Mouse (Mus musculus): ENCODE results near the gene Asprv1. TPM values are rescaled to one million over a fixed set of nuclear protein-coding genes. Genes with fewer than 3 reads are reported as not detected.
A peak's percentile ranks its signal among the peaks of the same experiment; 100 is the strongest.

Asprv1 gene
- polyA plus RNA-seq, 1 experiment, result 0.75 TPM

DNA sequence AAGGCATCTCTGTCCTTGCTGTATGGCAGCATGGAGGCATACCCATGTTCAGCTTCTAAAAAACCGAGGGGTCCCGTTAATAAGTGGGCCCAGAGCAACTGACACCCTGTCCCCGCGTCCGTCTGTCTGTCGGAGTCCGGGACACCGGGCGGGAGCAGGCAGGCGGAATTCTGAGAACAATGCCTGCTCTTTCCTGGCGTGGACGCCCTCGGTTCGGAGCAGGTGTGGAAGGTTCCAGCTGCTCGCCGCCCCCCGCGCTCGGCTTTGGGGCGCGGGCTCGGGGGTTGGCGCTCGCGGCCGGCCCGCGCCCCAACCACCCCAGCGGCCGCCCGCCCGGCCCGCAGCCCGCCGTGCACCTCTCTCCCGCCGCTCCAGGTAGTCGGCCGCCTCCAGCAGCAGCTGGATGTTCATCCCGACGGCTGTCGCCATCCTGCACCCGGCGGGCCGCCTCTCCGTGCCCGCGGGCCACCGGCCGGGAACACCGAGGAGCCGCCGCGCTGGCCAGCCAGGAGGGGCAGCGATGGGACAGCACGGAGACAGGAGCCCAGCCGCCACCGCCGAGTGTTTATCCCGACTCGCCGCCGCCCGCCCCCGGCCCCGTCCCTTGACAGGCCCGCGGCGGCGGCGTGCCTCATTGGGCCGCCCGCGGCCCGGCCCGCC lies 40.7 kb downstream of the Asprv1 start, which contains the start of gene Mxd1:
TSS of gene Mxd1 (minus strand) at position 582 of the 660 bp plus-strand sequence.
- peak within 1 kb of the TSS; percentile 96 for H3K27ac ChIP-seq (ENCODE audit: control insufficient read depth, insufficient read depth, low read depth, low read length)
- H3K4me1 ChIP-seq (ENCODE audit: control insufficient read depth, insufficient read depth, low read length), result peaks cover 7% of the 10 kb centered on the region
- H3K4me3 ChIP-seq (ENCODE audit: control insufficient read depth, low read depth, low read length), result peak within 1 kb of the TSS; percentile 98
- H3K27me3 ChIP-seq (ENCODE audit: control insufficient read depth, insufficient read depth, low read length), result no peaks in the 10 kb centered on the region
- H3K36me3 ChIP-seq (ENCODE audit: control insufficient read depth, insufficient read depth, low read length), result peaks cover 1% of the 10 kb centered on the region; the same call in 1 of the 2 replicates
- TF ChIP-seq CTCF (IDR thresholded peaks at IDR 0.05; ENCODE audit: control insufficient read depth, insufficient read depth, insufficient replicate concordance, low read depth, low read length) (no peak), POLR2A (IDR thresholded peaks at IDR 0.05; ENCODE audit: control insufficient read depth, low read depth, low read length) (peak; percentile 55)

DNA sequence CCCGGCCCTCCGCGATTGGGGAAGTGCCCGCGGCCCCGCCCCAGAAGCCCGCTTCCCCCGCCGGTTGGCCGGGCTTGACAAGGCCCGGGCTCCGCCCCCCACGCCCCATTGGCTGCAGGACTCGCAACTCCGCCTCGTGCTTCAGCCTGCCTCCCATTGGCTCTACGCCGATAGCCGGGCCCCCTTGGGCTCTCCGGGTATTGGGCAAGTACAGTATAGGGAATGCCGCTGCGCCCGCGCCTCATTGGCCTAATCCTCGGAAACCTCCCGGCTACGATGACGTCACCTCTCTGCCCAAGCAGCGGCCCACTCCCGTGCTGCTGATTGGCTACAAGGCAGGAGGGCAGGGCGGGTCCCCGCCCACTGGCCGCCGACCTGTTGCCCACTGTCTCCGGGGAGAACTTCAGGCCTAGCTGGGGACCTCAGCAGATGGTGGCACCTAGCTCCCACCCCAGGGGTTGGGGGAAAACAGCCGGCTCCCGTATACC lies 41.3 kb downstream of the Asprv1 start:
- peaks cover 1% of the 10 kb centered on the region; the same call in 1 of the 2 replicates for H3K36me3 ChIP-seq (ENCODE audit: control insufficient read depth, insufficient read depth, low read length)
- peaks cover 7% of the 10 kb centered on the region for H3K4me1 ChIP-seq (ENCODE audit: control insufficient read depth, insufficient read depth, low read length)
- peak overlapping the region; percentile 78 for H3K27ac ChIP-seq (ENCODE audit: control insufficient read depth, insufficient read depth, low read depth, low read length)
- no peaks in the 10 kb centered on the region for H3K27me3 ChIP-seq (ENCODE audit: control insufficient read depth, insufficient read depth, low read length)
- H3K4me3 ChIP-seq (ENCODE audit: control insufficient read depth, low read depth, low read length), result peak overlapping the region; percentile 98
- TF ChIP-seq POLR2A (IDR thresholded peaks at IDR 0.05; ENCODE audit: control insufficient read depth, low read depth, low read length), result peak; percentile 80
- TF ChIP-seq CTCF (IDR thresholded peaks at IDR 0.05; ENCODE audit: control insufficient read depth, insufficient read depth, insufficient replicate concordance, low read depth, low read length), result no peak

- H3K36me3 ChIP-seq (ENCODE audit: control insufficient read depth, insufficient read depth, low read length), result peaks cover 1% of the 10 kb centered on the region; the same call in 1 of the 2 replicates
- no peak overlapping the region for H3K4me3 ChIP-seq (ENCODE audit: control insufficient read depth, low read depth, low read length)
- no peaks in the 10 kb centered on the region for H3K27me3 ChIP-seq (ENCODE audit: control insufficient read depth, insufficient read depth, low read length)
Measured at GRCm38 (mm10) chr6:86670873-86671272, 42.9 kb downstream of the Asprv1 start.

GRCm38 (mm10) chr6:86678341-86678740 lies 50.4 kb downstream of the Asprv1 start:
- Histone ChIP-seq H3K4me1 (ENCODE audit: control insufficient read depth, insufficient read depth, low read length) (no peaks in the 10 kb centered on the region), H3K4me3 (ENCODE audit: control insufficient read depth, low read depth, low read length) (no peak overlapping the region), H3K36me3 (ENCODE audit: control insufficient read depth, insufficient read depth, low read length) (peaks cover 2% of the 10 kb centered on the region), H3K27me3 (ENCODE audit: control insufficient read depth, insufficient read depth, low read length) (no peaks in the 10 kb centered on the region), H3K27ac (ENCODE audit: control insufficient read depth, insufficient read depth, low read depth, low read length) (no peak overlapping the region)
- TF ChIP-seq POLR2A (IDR thresholded peaks at IDR 0.05; ENCODE audit: control insufficient read depth, low read depth, low read length) (no peak), CTCF (IDR thresholded peaks at IDR 0.05; ENCODE audit: control insufficient read depth, insufficient read depth, insufficient replicate concordance, low read depth, low read length) (no peak)

More at GRCm38 (mm10) chr6:86670873-86671272, 42.9 kb downstream of the Asprv1 start:
- Histone ChIP-seq H3K4me1 (ENCODE audit: control insufficient read depth, insufficient read depth, low read length) (peaks cover 5% of the 10 kb centered on the region), H3K27ac (ENCODE audit: control insufficient read depth, insufficient read depth, low read depth, low read length) (no peak overlapping the region)
- TF ChIP-seq POLR2A (IDR thresholded peaks at IDR 0.05; ENCODE audit: control insufficient read depth, low read depth, low read length) (no peak), CTCF (IDR thresholded peaks at IDR 0.05; ENCODE audit: control insufficient read depth, insufficient read depth, insufficient replicate concordance, low read depth, low read length) (peak; percentile 28; the same call in 1 of the 2 replicates)

Other genes with a start within 250 kb of the Asprv1 start
- 4.8 and 5.0 TPM in 2 replicates for gene Pcyox1, start 231.0 kb upstream of the Asprv1 start, polyA plus RNA-seq (2012; rRNA removed)
- gene Tia1, start 223.9 kb upstream of the Asprv1 start, polyA plus RNA-seq (2012; rRNA removed), result 9.0 and 9.7 TPM in 2 replicates
- 2.8 and 3.1 TPM in 2 replicates for gene Gm44790, start 201.5 kb upstream of the Asprv1 start, polyA plus RNA-seq (2012; rRNA removed)
- 77.1 and 82.3 TPM in 2 replicates for gene C87436, start 189.8 kb upstream of the Asprv1 start, polyA plus RNA-seq (2012; rRNA removed)
- 91.6 and 99.3 TPM in 2 replicates for gene Pcbp1, start 101.8 kb upstream of the Asprv1 start, polyA plus RNA-seq (2012; rRNA removed)
- gene Mxd1, start 41.0 kb downstream of the Asprv1 start, polyA plus RNA-seq (2012; rRNA removed), result 29.6 and 31.4 TPM in 2 replicates
- gene Snrnp27, start 56.4 kb downstream of the Asprv1 start, polyA plus RNA-seq (2012; rRNA removed), result 18.4 and 24.2 TPM in 2 replicates
- gene Gmcl1, start 105.2 kb downstream of the Asprv1 start, polyA plus RNA-seq (2012; rRNA removed), result 43.8 and 51.2 TPM in 2 replicates
- gene Anxa4, start 165.4 kb downstream of the Asprv1 start, polyA plus RNA-seq (2012; rRNA removed), result 5.7 and 6.7 TPM in 2 replicates
- gene Aak1, start 221.4 kb downstream of the Asprv1 start, polyA plus RNA-seq (2012; rRNA removed), result 43.4 and 61.2 TPM in 2 replicates

All from testis, adult 2 months (tissue).